Mouse (Mus musculus) lung, embryonic 15.5 days (tissue): Measurements from ENCODE around the gene Tbxa2r. TPM values are rescaled to one million over a fixed set of nuclear protein-coding genes. Genes with fewer than 3 reads are reported as not detected.
A peak's percentile ranks its signal among the peaks of the same experiment; 100 is the strongest.

Experiments
- ATAC-seq: fragments of 200-750 bp; cut with Nextera tagmentation; 2 replicates; pipeline ENCODE4 v1.8.0; 2017; ENCODE audit warnings: moderate number of reproducible peaks, borderline replicate concordance; ENCODE audit not compliant: low FRiP score, low TSS enrichment; ENCODE audit errors: extremely low read depth
- H3K27ac ChIP-seq: fragments of 300-500 bp; sonication (generic); 2 replicates; pipeline ENCODE4 v1.5.1; 2015; ENCODE audit warnings: moderate library complexity, mild to moderate bottlenecking, inconsistent platforms
- H3K27me3 ChIP-seq: fragments of 300-500 bp; sonication (generic); 2 replicates; pipeline ENCODE4 v1.6.1; 2015; ENCODE audit warnings: inconsistent platforms
- H3K36me3 ChIP-seq: fragments of 300-500 bp; sonication (generic); 2 replicates; pipeline ENCODE4 v1.6.1; 2015; ENCODE audit warnings: inconsistent platforms
- H3K4me1 ChIP-seq: fragments of 300-500 bp; sonication (generic); 2 replicates; pipeline ENCODE4 v1.6.1; 2015; ENCODE audit warnings: inconsistent platforms
- H3K4me2 ChIP-seq: fragments of 300-500 bp; sonication (generic); 2 replicates; pipeline ENCODE4 v1.6.1; 2015; ENCODE audit warnings: inconsistent platforms, mild to moderate bottlenecking, moderate library complexity
- H3K4me3 ChIP-seq: fragments of 300-500 bp; sonication (generic); 2 replicates; pipeline ENCODE4 v1.5.1; 2015; ENCODE audit warnings: mild to moderate bottlenecking, inconsistent platforms
- H3K9ac ChIP-seq: fragments of 300-500 bp; sonication (generic); 2 replicates; pipeline ENCODE4 v1.6.1; 2015; ENCODE audit warnings: inconsistent platforms
- H3K9me3 ChIP-seq: fragments of 300-500 bp; sonication (generic); 2 replicates; pipeline ENCODE4 v1.6.1; 2016; ENCODE audit warnings: inconsistent platforms
- WGBS: fragments of 180-500 bp; shearing (Covaris S2); methylation state at CpG from one replicate; pipeline ENCODE4 v1.1.7; 2015; 5-methylcytosine and 5-hydroxymethylcytosine counted together
- polyA plus RNA-seq: library from polyadenylated mRNA; unstranded; fragments of >200 nt; fragmentation: Nextera tagmentation; extraction: Ambion mirVana; gene quantifications from 2 replicates; pipeline ENCODE4 v1.2.1, GENCODE M21; 2015

Tbxa2r gene
- polyA plus RNA-seq, 1 experiment from 2014 or later: 18.3 TPM

DNA sequence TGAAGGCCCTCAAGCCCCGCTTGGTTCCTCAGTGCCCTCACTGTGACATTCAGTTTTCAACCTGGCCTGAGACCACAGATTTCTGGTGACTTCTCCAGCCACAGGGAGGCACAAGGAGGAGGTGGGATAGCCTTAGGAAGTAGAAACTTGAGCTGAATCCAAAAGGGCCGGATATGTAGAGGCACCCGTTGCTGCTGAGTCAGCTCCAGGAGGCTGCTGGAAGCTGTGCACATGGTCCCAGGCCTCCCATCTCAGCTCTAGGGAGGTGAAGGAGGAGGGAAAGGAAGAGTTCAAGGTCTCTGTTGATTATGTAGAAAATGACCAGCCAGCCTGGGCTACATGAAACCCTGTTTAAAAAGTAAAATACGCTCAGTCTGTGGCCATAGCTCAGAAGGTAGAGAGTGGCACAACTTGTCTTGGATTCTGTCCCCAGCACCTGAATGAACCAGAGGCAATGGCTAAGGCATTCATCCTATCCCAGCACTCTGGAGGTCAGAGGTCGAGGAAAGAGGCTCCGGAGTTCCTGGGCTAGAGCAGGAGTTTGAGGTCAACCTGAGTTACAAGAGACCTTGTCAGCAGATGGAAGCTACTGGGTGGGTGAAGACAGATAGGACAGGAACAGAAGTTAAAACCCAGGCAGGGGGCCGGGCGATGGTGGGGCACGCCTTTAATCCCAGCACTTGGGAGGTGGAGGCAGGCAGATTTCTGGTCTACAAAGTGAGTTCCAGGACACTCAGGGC is 26.4 kb downstream of the Tbxa2r start:
- Histone ChIP-seq H3K27me3 (no peaks in the 10 kb centered on the region), H3K9ac (no peak overlapping the region), H3K4me1 (peaks cover 35% of the 10 kb centered on the region), H3K4me3 (no peak overlapping the region), H3K9me3 (no peaks in the 10 kb centered on the region), H3K27ac (no peak overlapping the region), H3K36me3 (no peaks in the 10 kb centered on the region), H3K4me2 (no peak overlapping the region)
- no peak for ATAC-seq
- 58% methylated on average over 9 of the region's 9 CpGs for WGBS

DNA sequence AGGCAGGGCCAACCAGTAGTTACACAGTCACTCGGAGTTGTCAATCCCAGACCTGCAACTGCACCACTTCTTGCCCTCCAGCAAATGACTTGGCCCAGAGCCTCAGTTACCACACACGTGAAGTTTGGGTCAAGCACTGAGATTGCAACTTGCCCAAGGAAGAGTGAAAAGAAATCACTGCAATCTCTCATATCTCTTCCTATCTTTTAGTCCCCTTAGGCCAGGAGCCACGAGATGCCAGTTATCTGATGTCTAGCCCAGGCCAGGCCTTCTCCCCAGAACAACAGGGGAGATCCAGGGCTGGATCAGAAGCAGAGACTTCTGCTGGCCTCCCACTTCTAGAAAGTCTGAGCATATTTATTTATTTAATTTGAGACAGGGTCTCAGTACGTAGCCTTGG is 27.0 kb downstream of the Tbxa2r start:
- no peak overlapping the region for H3K27ac ChIP-seq
- 77% methylated on average over 4 of the region's 4 CpGs for WGBS
- no peak overlapping the region for H3K4me2 ChIP-seq
- no peaks in the 10 kb centered on the region for H3K27me3 ChIP-seq
- no peak for ATAC-seq
- no peaks in the 10 kb centered on the region for H3K9me3 ChIP-seq
- no peak overlapping the region for H3K9ac ChIP-seq
- H3K4me3 ChIP-seq: no peak overlapping the region
- no peaks in the 10 kb centered on the region; the same call in 1 of the 2 replicates for H3K36me3 ChIP-seq
- H3K4me1 ChIP-seq: peaks cover 38% of the 10 kb centered on the region

DNA sequence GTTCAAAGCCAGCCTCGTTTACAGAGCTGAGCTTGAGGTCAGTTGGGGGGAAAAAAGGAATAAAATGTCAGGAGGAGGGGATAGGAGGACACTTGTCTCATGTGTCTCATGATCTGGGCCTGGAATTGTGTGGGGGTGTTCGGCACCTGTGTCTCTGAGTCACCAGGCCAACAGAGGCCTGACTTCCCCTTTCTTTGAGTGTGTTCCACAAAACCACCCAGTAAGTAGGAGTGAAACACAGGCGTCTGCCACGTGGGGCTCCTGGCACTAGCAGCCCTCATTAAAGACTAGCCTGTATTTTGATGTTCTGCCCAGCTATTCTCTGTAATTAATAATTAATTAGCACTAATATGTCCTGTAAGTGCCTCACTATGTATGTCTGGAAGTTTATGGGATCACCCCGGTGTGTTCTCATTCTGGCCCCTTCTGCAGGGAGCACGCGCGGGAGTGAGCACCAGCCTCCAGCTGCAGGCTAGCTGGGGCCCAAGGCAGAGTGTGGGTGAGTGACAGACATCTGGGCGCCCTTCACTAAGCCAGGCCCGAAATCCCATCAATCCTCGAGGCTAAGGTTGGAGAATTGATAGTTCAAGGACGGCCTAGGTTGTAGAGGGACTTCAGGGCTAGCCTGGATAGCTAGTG is 27.9 kb downstream of the Tbxa2r start:
- H3K4me2 ChIP-seq: peak overlapping the region; percentile 99
- 53% methylated on average over 12 of the region's 12 CpGs for WGBS
- H3K27me3 ChIP-seq: no peaks in the 10 kb centered on the region
- H3K9ac ChIP-seq: peak overlapping the region; percentile 77; the same call in 1 of the 2 replicates
- no peaks in the 10 kb centered on the region for H3K9me3 ChIP-seq
- peak overlapping the region; percentile 87 for H3K4me3 ChIP-seq
- peak overlapping the region; percentile 6; the same call in 1 of the 2 replicates for H3K27ac ChIP-seq
- H3K4me1 ChIP-seq: peaks cover 43% of the 10 kb centered on the region
- no peaks in the 10 kb centered on the region; the same call in 1 of the 2 replicates for H3K36me3 ChIP-seq
- ATAC-seq: no peak

DNA sequence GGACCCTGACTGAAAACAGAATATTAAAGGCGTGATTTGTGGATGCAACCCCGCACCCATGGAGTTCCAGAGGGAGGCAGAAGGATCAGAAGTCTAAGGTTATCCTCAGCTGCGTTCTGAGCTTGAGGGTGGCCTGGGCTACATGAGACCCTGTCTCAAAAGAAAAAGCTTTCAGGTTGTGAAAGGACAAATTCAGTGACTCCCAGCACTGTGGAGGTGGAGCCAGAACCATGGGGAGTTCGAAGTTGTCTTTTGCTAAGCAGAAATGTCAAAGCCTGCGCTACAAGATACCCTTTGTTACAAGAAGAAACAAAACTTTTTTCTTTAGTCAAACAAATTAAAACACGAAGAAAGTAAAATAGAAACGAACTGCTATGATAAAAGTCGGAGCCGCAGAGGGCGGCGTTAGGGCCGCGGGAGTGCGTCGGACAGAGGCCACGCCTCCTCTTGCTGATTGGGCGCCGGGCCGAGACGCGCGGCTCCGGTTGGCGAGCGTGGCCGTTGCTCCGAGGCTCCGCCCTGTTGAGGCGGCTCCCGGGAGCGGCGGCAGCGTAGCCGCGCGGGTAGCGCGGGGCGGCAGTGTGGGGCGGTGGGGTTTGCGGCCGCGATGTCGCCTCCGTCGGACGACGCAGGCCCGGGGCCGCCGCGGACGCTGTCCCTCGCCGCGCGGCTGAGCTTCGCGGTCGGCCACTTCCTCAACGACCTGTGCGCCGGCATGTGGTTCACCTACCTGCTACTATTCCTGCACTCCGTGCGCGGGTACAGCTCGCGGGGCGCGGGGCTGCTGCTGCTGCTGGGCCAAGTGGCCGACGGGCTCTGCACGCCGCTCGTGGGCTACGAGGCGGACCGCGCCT is 28.7 kb downstream of the Tbxa2r start, which contains the start of gene Mfsd12:
TSS of gene Mfsd12 (plus strand) at position 501 of the 854 bp plus-strand sequence.
- no peaks in the 10 kb centered on the region for H3K27me3 ChIP-seq
- no peaks in the 10 kb centered on the region for H3K9me3 ChIP-seq
- WGBS: 2% methylated on average over 79 of the region's 79 CpGs
- H3K4me2 ChIP-seq: peak within 1 kb of the TSS; percentile 99
- H3K4me3 ChIP-seq: peak within 1 kb of the TSS; percentile 87
- H3K27ac ChIP-seq: peak within 1 kb of the TSS; percentile 73
- H3K36me3 ChIP-seq: no peaks in the 10 kb centered on the region; the same call in 1 of the 2 replicates
- ATAC-seq: peak; percentile 84
- H3K9ac ChIP-seq: peak within 1 kb of the TSS; percentile 77
- peaks cover 50% of the 10 kb centered on the region for H3K4me1 ChIP-seq

DNA sequence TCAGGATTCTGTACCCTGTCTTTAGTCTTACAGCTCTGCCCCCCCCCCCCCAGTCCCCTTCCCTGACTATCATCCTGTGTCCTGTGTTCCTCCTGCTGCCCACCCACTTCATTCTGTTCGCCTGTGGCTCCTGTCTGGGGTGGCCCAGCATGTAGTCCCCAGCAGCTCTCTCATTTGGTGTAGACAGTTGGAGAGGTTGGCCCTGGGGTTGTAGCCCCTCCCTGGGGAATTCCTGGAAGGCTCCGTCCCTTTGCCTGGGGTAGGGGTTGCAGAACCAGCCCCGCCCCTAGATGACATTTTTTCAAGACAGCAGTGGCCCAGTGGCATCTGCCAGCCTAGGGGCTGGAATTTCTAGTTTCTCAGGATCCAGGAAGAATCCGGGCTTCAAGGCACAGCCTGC is 29.7 kb downstream of the Tbxa2r start:
- H3K4me1 ChIP-seq: peaks cover 59% of the 10 kb centered on the region
- no peaks in the 10 kb centered on the region for H3K9me3 ChIP-seq
- H3K4me2 ChIP-seq: peak overlapping the region; percentile 99
- H3K27me3 ChIP-seq: no peaks in the 10 kb centered on the region; the same call in 1 of the 2 replicates
- H3K9ac ChIP-seq: peak overlapping the region; percentile 77
- ATAC-seq: no peak
- peak overlapping the region; percentile 73 for H3K27ac ChIP-seq
- H3K36me3 ChIP-seq: no peaks in the 10 kb centered on the region; the same call in 1 of the 2 replicates
- WGBS: 22% methylated on average over 4 of the region's 4 CpGs
- H3K4me3 ChIP-seq: peak overlapping the region; percentile 87

DNA sequence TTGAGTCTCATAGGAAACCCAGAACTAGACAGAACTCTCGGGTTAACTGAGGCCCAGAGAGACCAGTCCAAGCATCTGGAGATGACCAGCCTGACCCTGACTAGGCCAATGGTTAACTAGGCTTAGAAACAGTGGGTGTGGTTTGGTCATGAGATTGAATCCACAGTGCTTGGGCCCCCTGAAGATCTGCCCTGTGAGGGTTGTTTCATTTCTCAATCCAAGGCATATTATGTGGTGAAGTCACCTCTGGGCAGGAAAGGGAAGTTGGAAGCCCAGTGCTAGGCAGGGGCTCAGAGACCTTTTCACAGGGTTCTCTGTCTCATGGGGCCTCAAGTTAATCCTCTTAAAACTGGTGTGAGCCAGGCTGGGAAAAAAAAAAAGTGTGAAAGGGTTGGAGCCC is 30.3 kb downstream of the Tbxa2r start:
- no peak overlapping the region; the same call in 1 of the 2 replicates for H3K9ac ChIP-seq
- H3K9me3 ChIP-seq: no peaks in the 10 kb centered on the region
- peak overlapping the region; percentile 99 for H3K4me2 ChIP-seq
- no peaks in the 10 kb centered on the region; the same call in 1 of the 2 replicates for H3K36me3 ChIP-seq
- peak overlapping the region; percentile 73 for H3K27ac ChIP-seq
- H3K4me3 ChIP-seq: peak overlapping the region; percentile 87
- no peak for ATAC-seq
- H3K4me1 ChIP-seq: peaks cover 66% of the 10 kb centered on the region
- peaks cover 5% of the 10 kb centered on the region; the same call in 1 of the 2 replicates for H3K27me3 ChIP-seq
- WGBS: 66% methylated on average over 1 of the region's 1 CpGs

DNA sequence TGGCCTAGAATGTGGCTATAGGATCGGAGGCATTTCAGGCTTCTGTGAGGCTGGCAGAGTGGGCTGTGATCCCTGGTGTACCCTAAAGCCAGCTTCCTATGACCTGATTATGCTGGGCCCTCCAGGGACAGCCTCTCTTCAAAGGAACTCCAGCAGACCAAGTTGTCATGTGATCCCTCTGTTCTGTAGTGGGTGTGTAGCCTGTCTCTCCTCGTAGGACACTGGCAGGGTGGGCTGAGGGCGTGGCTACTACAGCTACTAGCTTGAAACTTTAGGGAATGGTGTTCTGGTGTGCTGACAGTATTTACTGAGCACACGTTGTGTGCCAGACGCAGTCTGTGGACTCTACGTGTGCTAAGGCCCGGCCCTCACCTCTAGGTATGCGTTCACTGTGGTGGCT is 32.2 kb downstream of the Tbxa2r start:
- 61% methylated on average over 8 of the region's 8 CpGs for WGBS
- Histone ChIP-seq H3K9me3 (no peaks in the 10 kb centered on the region), H3K4me3 (no peak overlapping the region), H3K27me3 (peaks cover 6% of the 10 kb centered on the region; the same call in 1 of the 2 replicates), H3K36me3 (no peaks in the 10 kb centered on the region; the same call in 1 of the 2 replicates), H3K4me2 (peak overlapping the region; percentile 3; the same call in 1 of the 2 replicates), H3K27ac (peak overlapping the region; percentile 35), H3K9ac (0 out of 2 replicates have a peak overlapping the region, but pooled peaks have one; percentile 3), H3K4me1 (peaks cover 85% of the 10 kb centered on the region)
- ATAC-seq: no peak

DNA sequence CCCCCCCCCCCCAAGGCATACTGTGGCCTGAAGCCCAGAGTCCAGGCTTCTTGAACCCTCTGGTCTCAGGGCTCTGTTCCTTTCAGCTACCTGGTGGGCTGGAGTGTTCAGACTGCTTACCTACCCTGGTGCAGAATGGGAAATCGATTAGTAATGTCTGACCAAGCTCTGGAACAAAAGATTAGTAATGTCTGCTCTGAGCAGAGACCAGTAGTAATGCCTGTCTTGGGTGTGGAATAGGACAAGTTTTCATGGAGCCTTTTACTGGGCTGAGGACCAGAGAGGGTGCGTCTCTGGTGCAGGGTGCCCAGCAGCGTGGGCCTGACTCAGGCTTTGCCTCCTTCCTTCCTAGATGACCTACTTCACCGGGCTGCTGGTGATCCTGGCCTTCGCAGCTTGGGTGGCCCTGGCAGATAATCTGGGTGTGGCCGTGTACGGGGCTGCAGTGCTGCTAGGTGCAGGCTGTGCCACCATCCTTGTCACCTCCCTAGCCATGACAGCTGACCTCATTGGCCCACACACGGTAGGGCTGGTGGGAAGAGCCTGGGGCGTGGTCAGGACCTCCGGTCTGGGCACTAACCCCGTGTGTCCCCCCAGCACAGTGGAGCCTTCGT is 33.9 kb downstream of the Tbxa2r start:
- peak; percentile 20; the same call in 1 of the 2 replicates for ATAC-seq
- H3K4me2 ChIP-seq: peak overlapping the region; percentile 59
- H3K36me3 ChIP-seq: peaks cover 11% of the 10 kb centered on the region
- peak overlapping the region; percentile 2; the same call in 1 of the 2 replicates for H3K4me3 ChIP-seq
- peaks cover 6% of the 10 kb centered on the region; the same call in 1 of the 2 replicates for H3K27me3 ChIP-seq
- H3K4me1 ChIP-seq: peaks cover 77% of the 10 kb centered on the region
- no peaks in the 10 kb centered on the region for H3K9me3 ChIP-seq
- H3K9ac ChIP-seq: 0 out of 2 replicates have a peak overlapping the region, but pooled peaks have one; percentile 3
- peak overlapping the region; percentile 88 for H3K27ac ChIP-seq
- WGBS: 46% methylated on average over 12 of the region's 12 CpGs

DNA sequence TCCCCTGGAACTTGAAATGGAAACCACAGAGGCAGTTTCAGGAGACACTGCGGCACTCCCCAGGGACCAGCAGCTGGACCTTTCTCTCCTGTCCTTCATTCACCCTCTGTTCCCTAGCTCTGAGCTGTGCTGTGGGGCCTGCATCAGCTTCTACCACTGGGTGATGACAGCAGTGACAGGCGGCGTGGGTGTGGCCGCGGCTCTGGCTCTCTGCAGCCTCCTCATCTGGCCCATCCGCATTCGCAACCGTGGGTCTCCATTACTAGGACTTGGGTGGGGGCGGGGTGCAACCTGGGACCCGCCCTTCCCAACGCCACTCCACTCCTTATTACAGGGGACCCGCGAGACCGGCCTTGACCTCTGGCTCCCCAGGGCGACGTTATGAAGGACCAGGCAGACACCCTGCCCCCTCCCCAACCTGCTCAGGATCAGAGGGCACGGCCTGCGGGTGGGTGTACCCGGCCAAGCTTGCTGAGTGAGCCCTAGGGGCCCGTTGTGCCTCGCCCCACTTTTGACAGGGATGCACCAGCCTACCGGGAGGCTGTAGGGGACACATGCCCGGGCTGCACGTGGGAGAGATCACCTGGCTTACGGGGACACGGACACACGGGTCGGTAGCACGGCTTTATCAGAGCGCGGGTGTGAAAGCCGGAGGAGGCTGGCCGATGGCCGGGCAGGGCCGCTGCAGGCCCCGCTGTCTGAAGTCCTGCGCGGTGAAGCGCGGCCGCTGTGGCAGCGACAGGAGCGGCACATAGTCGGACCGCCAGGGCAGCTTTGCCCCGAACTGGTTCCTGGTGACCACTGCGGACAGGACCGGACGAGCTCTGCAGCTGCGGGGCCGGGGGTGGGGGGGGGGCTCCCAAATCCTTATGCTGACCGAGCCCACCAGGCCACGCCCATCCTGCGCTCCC is 35.2 kb downstream of the Tbxa2r start:
- Histone ChIP-seq H3K9me3 (no peaks in the 10 kb centered on the region), H3K27me3 (peaks cover 6% of the 10 kb centered on the region; the same call in 1 of the 2 replicates), H3K4me3 (peak overlapping the region; percentile 28), H3K4me2 (peak overlapping the region; percentile 59), H3K9ac (peak overlapping the region; percentile 12; the same call in 1 of the 2 replicates), H3K27ac (peak overlapping the region; percentile 88), H3K36me3 (peaks cover 24% of the 10 kb centered on the region), H3K4me1 (peaks cover 66% of the 10 kb centered on the region)
- 8% methylated on average over 54 of the region's 54 CpGs for WGBS
- no peak for ATAC-seq

DNA sequence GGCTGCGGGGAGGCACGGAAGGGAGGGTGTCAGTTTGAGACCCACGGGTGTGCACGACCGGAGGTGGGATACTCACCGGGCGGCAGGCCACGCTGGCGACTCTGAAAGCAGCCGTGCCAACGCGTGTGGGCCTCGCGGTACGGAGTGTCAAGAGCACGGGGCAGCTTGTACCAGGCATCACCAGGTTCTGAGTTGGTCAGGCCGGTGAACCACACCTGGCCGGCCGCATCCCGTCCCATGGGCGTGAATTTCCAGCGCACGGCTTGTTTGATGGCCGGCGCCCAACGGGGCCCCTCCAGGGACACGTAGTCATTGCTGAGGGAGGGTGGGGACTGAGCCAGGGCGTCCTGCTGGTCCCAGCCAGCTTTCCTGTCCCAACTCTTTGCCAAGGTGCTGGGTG is 36.1 kb downstream of the Tbxa2r start:
- Histone ChIP-seq H3K4me3 (peak overlapping the region; percentile 28), H3K4me1 (peaks cover 58% of the 10 kb centered on the region), H3K4me2 (peak overlapping the region; percentile 59), H3K27ac (0 out of 2 replicates have a peak overlapping the region, but pooled peaks have one; percentile 12), H3K36me3 (peaks cover 33% of the 10 kb centered on the region), H3K27me3 (peaks cover 6% of the 10 kb centered on the region; the same call in 1 of the 2 replicates), H3K9ac (peak overlapping the region; percentile 15; the same call in 1 of the 2 replicates), H3K9me3 (no peaks in the 10 kb centered on the region)
- 0 out of 2 replicates have a peak, but pooled peaks have one; percentile 7 for ATAC-seq
- WGBS: 7% methylated on average over 28 of the region's 28 CpGs
